Mouse (Mus musculus): Measurements from ENCODE around the gene Chuk. TPM values are rescaled to one million over a fixed set of nuclear protein-coding genes. Genes with fewer than 3 reads are reported as not detected.
A peak's percentile ranks its signal among the peaks of the same experiment; 100 is the strongest.

Chuk gene
- total RNA-seq, 2 experiments from 2014 or later = 52.7 to 58.6 TPM

DNA sequence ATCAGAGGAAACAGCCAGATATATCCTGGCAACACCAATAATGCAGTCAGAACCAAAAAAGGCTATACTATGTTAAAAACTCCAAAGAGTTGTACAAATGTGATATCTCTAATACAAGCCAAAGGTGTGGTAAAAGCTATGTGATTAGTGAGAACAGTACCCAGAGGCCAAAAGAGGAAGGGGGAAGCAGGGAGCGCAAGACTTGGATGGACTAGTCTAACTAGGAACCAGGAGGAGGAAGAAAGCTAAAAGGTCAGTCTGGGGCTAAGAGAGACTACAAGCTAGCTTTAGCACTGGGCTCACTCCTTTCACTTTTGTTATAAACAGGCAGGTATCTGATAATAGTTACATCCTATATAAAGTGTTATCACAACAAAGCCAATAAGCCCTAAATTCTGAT lies 2.9 kb downstream of the Chuk start:
- intact Hi-C loops (cut with DNase I) = loop anchor here (10.0 kb wide), 1 partner anchor 350 kb away; the partner anchor contains the start of genes Cox15 and Cutc
- DNase-seq (ENCODE audit: extremely low spot score in 1 of 2, low spot score in 2 of 2) = no peak
- Histone ChIP-seq H3K27ac (no peak overlapping the region), H3K4me3 (no peak overlapping the region)
- no peak for TF ChIP-seq CTCF (IDR thresholded peaks at IDR 0.05)

GRCm38 (mm10) chr19:44103001-44103400 lies 4.3 kb downstream of the Chuk start:
- intact Hi-C loops (cut with DNase I) = loop anchor here (10.0 kb wide), 1 partner anchor 348 kb away; the partner anchor contains the start of genes Cox15 and Cutc
- no peak for TF ChIP-seq CTCF (IDR thresholded peaks at IDR 0.05)

DNA sequence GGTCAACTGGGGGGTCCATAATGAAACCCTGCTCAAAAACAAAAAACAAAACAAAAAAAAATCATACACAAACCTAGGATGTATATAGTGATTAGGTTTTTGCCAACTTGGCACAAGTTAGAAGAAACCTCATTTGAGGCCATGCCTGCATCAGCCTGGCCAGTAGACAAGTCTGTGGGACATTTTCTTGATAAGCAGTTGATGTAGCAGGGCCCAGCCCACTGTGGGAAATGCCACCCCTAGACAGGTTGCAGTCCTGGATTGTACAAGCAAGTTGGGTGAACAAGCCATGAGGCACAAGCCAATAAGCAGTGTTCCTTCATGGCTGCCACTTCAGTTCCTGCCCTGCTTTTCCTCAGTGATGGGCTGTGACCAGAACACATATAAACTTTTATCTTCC lies 6.4 kb downstream of the Chuk start:
- intact Hi-C loops (cut with DNase I) = loop anchor here (10.0 kb wide), 1 partner anchor 346 kb away; the partner anchor contains the start of genes Cox15 and Cutc
- no peak for DNase-seq (ENCODE audit: extremely low spot score in 1 of 2, low spot score in 2 of 2)
- no peak for TF ChIP-seq CTCF (IDR thresholded peaks at IDR 0.05)

More at GRCm38 (mm10) chr19:44103001-44103400, 4.3 kb downstream of the Chuk start:
- Histone ChIP-seq H3K4me3 (no peak overlapping the region), H3K27ac (no peak overlapping the region)
- DNase-seq (ENCODE audit: extremely low spot score in 1 of 2, low spot score in 2 of 2) = no peak

DNA sequence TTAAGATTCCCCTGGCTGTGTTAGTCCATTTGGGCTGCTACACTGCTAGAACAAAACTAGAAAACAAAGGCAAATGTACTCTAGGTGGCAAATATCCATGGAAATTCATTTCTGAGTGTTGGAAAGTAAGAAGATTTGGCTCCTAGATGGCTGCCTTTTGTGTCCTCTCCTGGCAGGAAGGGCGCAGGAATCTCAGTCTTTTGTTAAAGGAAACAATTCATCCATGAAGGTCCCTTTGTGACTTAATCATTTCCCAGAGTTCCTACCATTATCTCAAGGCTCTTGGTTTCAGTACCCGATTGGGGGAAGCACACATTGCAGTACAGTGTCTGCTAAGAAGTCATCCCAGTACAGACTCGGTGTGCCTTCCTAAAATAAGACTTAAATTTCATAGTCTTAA lies 21.0 kb downstream of the Chuk start:
- DNase-seq (ENCODE audit: extremely low spot score in 1 of 2, low spot score in 2 of 2) = no peak
- Histone ChIP-seq H3K4me3 (no peak overlapping the region), H3K27ac (no peak overlapping the region)
- TF ChIP-seq CTCF (IDR thresholded peaks at IDR 0.05) = no peak
- intact Hi-C loops (cut with DNase I) = no loop called here

More for the DNA sequence above, 6.4 kb downstream of the Chuk start:
- H3K4me3 ChIP-seq = no peak overlapping the region
- H3K27ac ChIP-seq = no peak overlapping the region

DNA sequence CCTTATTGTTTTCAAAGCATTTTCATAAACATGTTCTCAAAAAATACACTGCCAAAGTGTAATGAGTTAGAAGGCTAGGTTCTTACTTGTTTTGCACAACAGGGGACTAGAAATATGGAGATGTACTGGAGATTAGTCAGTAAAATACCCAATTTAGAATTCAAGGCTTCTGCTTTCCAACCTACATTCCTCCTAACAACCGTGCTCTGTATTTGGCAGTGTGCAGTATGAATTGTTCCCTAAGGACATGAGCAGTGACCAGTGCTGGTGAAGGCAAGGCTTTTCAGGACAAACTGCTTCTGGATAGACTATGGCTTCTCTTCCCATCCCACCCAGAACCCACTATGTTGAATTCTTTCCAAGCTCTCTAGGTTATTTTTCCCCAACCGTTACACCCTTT lies 26.4 kb downstream of the Chuk start:
- no peak for TF ChIP-seq CTCF (IDR thresholded peaks at IDR 0.05)
- Histone ChIP-seq H3K27ac (peak overlapping the region; percentile 24; the same call in 1 of the 2 replicates), H3K4me3 (no peak overlapping the region)
- intact Hi-C loops (cut with DNase I) = no loop called here
- no peak for DNase-seq (ENCODE audit: extremely low spot score in 1 of 2, low spot score in 2 of 2)

GRCm38 (mm10) chr19:44080023-44080422 lies 27.3 kb downstream of the Chuk start:
- H3K27ac ChIP-seq = no peak overlapping the region; the same call in 1 of the 2 replicates
- intact Hi-C loops (cut with DNase I) = no loop called here
- no peak overlapping the region for H3K4me3 ChIP-seq
- no peak for DNase-seq (ENCODE audit: extremely low spot score in 1 of 2, low spot score in 2 of 2)
- no peak for TF ChIP-seq CTCF (IDR thresholded peaks at IDR 0.05)

DNA sequence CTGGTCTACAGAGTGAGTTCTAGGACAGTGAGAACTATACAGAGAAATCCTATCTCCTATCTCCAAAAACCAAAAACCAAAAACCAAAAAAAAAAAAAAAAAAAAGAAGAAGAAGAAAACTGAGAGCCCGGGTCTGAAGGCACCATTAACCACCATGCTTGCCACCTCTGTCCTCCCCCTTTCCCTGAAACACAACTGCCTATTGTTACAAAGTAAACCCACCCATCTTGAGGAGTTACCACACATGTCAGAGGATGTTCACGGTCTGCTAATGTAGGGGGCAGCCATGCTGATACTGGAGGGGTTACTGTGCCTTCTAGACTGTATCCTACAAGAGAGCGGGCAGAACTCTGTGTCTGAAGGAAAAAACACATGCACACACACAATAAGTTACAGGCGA lies 30.3 kb downstream of the Chuk start:
- no peak for TF ChIP-seq CTCF (IDR thresholded peaks at IDR 0.05)
- Histone ChIP-seq H3K27ac (no peak overlapping the region), H3K4me3 (no peak overlapping the region)
- intact Hi-C loops (cut with DNase I) = no loop called here
- DNase-seq (ENCODE audit: extremely low spot score in 1 of 2, low spot score in 2 of 2) = no peak

GRCm38 (mm10) chr19:44076457-44076856 lies 30.8 kb downstream of the Chuk start:
- no peak for TF ChIP-seq CTCF (IDR thresholded peaks at IDR 0.05)
- Histone ChIP-seq H3K4me3 (no peak overlapping the region), H3K27ac (no peak overlapping the region)
- intact Hi-C loops (cut with DNase I) = no loop called here
- DNase-seq (ENCODE audit: extremely low spot score in 1 of 2, low spot score in 2 of 2) = no peak

- H3K27ac ChIP-seq = no peak overlapping the region
- intact Hi-C loops (cut with DNase I) = no loop called here
- no peak for DNase-seq (ENCODE audit: extremely low spot score in 1 of 2, low spot score in 2 of 2)
- no peak overlapping the region for H3K4me3 ChIP-seq
- TF ChIP-seq CTCF (IDR thresholded peaks at IDR 0.05) = no peak
These were observed 32.3 kb downstream of the Chuk start for GRCm38 (mm10) chr19:44074986-44075385.

DNA sequence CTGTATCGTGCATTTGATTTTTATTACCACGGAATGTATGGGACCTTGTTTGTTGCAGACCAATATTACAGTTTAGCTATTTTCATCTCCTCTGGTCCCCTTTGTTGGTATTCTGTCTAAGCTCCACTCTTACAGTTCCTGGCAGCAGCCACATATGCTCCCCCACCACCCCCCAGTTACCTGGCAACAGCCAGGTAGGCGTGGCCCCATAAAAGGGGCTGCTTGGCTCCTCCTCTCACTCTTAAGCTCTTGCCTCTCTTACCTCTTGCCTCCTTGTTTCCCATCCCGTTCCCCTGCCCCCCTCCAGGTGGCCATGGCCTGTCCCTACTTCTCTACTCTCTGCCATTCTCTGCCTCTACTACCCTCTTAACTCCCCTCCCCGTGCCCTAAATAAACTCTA lies 36.1 kb downstream of the Chuk start:
- Histone ChIP-seq H3K27ac (no peak overlapping the region), H3K4me3 (no peak overlapping the region)
- TF ChIP-seq CTCF (IDR thresholded peaks at IDR 0.05) = no peak
- DNase-seq (ENCODE audit: extremely low spot score in 1 of 2, low spot score in 2 of 2) = no peak
- intact Hi-C loops (cut with DNase I) = no loop called here

GRCm38 (mm10) chr19:44069914-44070232 lies 37.4 kb downstream of the Chuk start:
- Histone ChIP-seq H3K27ac (peak overlapping the region; percentile 88), H3K4me3 (peak overlapping the region; percentile 96)
- no peak for TF ChIP-seq CTCF (IDR thresholded peaks at IDR 0.05)
- no peak for DNase-seq (ENCODE audit: extremely low spot score in 1 of 2, low spot score in 2 of 2)
- intact Hi-C loops (cut with DNase I) = no loop called here

DNA sequence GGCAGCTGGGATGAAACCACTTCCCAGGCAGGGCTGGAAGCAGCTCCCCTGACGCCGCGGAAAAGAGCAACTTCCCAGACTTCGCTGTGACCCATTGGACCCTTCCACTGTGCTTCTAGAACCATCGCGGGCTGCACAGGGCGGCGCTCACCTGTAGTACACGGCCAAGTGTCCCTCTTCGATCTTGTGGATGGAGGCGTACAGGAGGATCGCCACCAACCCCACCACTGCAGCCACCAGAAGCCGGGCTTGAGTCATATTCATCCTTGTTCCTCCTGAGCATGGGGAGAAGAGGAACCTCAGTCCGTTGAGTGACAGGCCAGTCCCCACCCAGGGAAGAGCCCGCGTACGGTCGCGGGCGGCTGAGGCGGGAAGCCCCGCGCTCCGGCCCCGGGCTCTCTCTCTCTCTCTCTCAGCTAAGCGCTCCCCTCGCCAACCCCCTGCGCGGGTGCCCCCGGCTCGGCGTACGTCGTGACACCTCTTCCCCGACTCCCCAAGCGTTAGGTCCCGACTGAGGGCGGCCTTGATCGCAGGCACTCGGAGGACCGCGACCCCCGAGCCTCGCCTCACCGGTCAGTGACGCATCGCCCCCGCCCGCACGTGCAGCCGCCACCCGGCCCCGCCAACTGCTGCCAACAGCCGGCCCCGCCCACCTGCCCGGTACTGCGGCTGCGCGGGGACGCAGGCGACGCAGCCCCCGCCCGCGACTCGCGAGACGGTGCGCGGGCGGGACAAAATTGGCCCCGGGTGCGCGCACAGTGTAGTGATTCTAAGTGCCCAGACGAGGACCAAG lies 38.0 kb downstream of the Chuk start, which contains the start of gene Erlin1:
TSS of gene Erlin1 (minus strand) at position 665 of the 793 bp plus-strand sequence.
- Histone ChIP-seq H3K4me3 (peak within 1 kb of the TSS; percentile 96), H3K27ac (peak within 1 kb of the TSS; percentile 88)
- DNase-seq (ENCODE audit: extremely low spot score in 1 of 2, low spot score in 2 of 2) = peak; percentile 91 to 95
- TF ChIP-seq CTCF (IDR thresholded peaks at IDR 0.05) = no peak
- intact Hi-C loops (cut with DNase I) = no loop called here

DNA sequence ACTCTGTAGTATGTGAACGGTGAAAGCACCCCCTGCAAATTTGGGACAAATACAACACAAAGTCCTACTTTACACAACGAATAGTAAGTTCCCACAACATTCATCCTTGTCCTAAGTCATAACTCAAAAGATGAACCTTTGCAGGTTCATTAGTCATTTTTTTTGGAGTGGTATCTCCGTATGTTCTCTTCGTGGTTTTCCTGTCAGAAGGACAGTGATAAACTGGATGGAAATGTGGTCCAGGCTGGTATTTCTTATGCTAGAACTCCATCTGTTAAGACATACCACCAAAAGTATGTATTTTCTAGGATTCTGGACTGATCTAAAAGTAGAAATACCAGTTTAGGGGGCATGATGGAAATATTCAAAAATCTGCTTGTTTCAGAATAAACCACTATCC lies 39.0 kb downstream of the Chuk start:
- intact Hi-C loops (cut with DNase I) = no loop called here
- Histone ChIP-seq H3K27ac (no peak overlapping the region), H3K4me3 (peak overlapping the region; percentile 96)
- TF ChIP-seq CTCF (IDR thresholded peaks at IDR 0.05) = no peak
- DNase-seq (ENCODE audit: extremely low spot score in 1 of 2, low spot score in 2 of 2) = no peak

Measured in left cerebral cortex, adult 2 months (tissue).